Mouse (Mus musculus): ENCODE measurements at regions not wholly inside any gene's neighbourhood (a gene's known extent, or its start where the extent isn't known, plus 50 kb on each side); places are given as distances from the start of the nearest gene placed in this dataset.

DNA sequence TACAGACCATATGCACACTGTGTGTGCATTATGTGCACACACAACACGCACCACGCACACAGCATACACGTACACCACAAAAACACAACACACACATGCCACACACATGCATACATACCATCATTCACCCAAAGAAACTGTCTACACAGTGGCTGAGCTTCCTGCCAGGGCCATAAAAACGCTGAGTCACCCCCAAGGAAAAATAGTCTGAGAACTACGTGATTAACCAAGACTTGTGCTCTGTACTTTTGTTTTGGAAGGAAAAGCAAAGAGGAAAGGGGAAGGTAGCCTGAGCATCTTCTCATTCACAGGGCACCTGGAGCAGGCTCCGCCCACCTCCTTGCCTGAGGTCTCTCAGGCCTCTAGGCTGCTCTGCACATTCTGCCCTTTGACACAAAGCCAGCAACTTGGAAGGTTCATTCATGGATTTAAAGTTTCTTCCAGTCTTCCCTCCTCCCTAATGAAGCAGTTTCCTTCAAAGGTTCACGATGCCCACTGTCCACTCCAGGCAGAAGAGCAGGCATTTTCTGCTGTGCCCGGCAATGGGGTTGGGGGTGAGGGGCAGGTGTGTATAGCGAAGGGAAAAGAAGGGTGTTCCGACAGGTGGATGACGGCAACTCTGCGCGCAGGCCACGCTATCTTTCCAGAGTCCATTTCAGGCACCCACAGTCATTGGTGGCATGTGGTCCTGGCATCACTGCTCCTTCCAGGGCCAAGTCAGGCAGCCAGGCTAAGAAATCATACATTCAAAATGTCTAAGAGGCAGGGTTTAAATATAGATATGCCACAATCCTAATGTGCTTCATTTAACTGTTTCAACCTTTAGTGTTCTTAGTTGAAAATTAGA lies 333.9 kb downstream of the 1500009L16Rik start:
- no peak for ATAC-seq (ENCODE audit: low FRiP score, low read depth)
- WGBS: 92% methylated on average over 14 of the region's 14 CpGs
- Histone ChIP-seq H3K9me3 (no peaks in the 10 kb centered on the region), H3K27ac (replicated peaks) (no peak overlapping the region), H3K4me3 (no peak overlapping the region), H3K9ac (no peak overlapping the region), H3K4me1 (replicated peaks) (peaks cover 24% of the 10 kb centered on the region), H3K27me3 (no peaks in the 10 kb centered on the region), H3K36me3 (no peaks in the 10 kb centered on the region), H3K4me2 (no peak overlapping the region)

DNA sequence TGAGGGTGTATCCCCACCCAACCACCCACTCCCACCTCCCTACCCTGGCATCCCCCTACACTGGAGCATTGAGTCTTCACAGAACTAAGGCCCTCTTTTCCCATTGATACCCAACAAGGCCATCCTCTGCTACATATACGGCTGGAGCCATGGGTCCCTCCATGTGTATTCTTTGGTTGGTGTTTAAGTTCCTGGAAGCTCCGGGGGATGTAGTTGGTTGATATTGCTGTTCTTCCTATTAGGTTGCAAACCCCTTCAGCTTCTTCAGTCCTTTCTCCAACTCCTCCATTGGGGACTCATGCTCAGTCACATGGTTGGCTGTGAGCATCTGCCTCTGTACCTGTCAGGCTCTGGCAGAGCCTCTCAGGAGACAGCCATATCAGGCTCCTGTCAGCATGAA lies 335.6 kb downstream of the 1500009L16Rik start:
- H3K4me2 ChIP-seq: no peak overlapping the region
- H3K9ac ChIP-seq: no peak overlapping the region
- H3K9me3 ChIP-seq: no peaks in the 10 kb centered on the region
- no peaks in the 10 kb centered on the region for H3K36me3 ChIP-seq
- 95% methylated on average over 2 of the region's 2 CpGs for WGBS
- peaks cover 24% of the 10 kb centered on the region for H3K4me1 ChIP-seq (replicated peaks)
- H3K27ac ChIP-seq (replicated peaks): no peak overlapping the region
- H3K4me3 ChIP-seq: no peak overlapping the region
- ATAC-seq (ENCODE audit: low FRiP score, low read depth): no peak
- H3K27me3 ChIP-seq: no peaks in the 10 kb centered on the region

DNA sequence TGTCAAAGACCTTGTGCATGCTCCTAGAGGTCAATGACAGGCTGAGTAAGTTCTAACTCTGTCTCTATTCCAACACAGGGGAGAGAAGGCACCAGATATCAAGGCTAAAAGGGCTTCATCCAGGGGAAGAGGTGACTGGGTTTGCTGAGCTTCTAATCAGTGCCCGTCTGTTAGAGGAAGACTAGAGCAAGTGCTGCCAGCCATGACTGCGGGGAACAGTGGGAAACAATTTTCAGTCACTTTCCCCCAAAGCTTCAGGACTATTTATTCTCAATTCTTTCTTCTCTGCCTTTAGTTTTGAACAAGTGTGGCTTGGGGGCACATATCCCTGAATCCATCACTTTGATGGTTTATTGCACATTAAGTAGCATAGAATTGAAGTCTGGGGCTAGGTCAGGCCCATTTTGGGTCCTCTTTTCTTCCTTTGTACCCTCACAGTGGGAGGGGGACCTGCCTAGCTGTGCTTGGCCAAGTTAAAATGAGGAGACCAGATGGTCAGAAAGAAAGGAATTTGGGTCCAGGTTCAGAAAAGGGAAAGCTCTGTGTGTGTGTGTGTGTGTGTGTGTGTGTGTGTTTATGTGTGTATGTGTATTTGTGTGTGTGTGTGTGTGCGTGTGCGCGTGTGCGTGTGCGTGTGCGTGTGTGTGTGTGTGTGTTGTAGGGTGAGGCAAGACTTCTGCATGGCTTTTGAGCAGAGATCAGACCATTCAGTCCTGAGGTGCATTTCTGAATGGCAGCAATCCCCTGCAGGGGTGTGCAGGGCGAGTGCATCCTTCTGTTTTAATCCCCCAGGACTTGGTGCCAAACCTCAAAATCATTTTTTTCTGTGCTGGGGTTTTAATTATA lies 337.2 kb downstream of the 1500009L16Rik start:
- Histone ChIP-seq H3K36me3 (no peaks in the 10 kb centered on the region), H3K27ac (replicated peaks) (peak overlapping the region; percentile 56), H3K4me2 (no peak overlapping the region), H3K4me3 (no peak overlapping the region), H3K4me1 (replicated peaks) (peaks cover 23% of the 10 kb centered on the region), H3K27me3 (no peaks in the 10 kb centered on the region), H3K9ac (no peak overlapping the region), H3K9me3 (no peaks in the 10 kb centered on the region)
- no peak for ATAC-seq (ENCODE audit: low FRiP score, low read depth)
- WGBS: 54% methylated on average over 9 of the region's 9 CpGs

DNA sequence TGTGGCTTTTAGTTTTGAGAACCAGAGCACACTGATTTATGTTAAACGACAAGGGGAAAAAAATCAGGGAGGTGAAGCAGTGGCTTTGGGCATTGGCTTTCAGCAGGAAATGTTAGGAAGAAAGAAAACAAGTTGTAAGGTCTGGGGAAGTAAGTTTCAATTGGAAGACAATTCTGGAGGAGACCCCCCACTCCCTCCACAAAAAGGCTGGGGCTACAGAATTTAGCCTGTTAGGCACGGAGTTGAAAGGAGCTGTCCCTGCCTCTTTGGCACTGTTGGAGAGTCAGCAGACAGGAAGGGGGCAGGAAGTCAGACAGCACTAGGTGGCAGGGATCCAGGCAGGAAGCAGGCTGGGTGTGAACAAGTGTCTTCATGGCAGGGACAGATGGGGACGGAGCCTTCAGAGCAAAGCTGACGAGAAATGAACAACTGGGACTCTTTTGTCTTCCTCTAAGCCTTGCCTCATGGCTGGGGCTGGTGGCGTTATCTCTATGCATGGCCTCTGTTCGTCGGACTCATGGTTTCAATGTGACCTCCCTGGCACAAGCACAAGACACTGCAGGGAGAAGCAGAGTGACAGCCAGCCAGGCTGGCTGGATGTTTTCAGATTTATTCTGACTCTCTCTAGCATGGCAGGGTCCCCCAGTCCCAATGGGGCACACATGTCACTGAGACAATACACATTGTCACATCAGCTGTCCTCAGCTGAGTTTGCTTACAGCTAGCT lies 338.0 kb downstream of the 1500009L16Rik start:
- Histone ChIP-seq H3K9me3 (no peaks in the 10 kb centered on the region), H3K4me2 (peak overlapping the region; percentile 33), H3K36me3 (no peaks in the 10 kb centered on the region), H3K27ac (replicated peaks) (peak overlapping the region; percentile 56), H3K4me1 (replicated peaks) (peaks cover 17% of the 10 kb centered on the region), H3K9ac (no peak overlapping the region), H3K4me3 (no peak overlapping the region), H3K27me3 (no peaks in the 10 kb centered on the region)
- ATAC-seq (ENCODE audit: low FRiP score, low read depth): peak; percentile 88
- WGBS: 5% methylated on average over 7 of the region's 7 CpGs

DNA sequence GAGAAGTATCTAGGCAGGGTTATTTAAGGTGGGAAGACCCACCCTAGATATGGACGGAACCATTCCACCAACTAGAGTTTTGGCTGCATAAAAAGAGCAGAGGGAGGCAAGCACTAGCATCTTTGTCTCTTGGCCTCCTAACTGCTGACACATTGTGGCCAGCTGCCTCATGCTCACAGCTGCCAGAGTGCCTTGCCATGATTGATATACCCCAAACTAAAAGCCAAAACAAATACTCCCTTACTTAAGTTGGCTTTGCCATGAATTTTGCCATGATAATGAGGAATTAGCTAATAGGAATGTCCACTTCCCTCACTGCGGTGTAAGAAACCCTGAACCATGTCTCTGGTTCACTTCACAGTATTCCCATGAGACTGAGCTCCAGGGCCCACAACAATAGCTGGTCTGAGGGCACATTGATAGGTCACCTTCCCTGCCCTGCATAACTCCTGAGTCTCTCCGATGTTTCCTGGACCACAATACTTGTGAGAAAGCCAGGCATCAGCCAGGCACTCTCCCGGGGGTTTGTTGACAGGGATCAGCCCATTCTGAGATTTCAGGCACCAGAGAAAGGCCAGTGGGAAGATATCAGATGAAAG lies 344.5 kb downstream of the 1500009L16Rik start:
- no peak for ATAC-seq (ENCODE audit: low FRiP score, low read depth)
- Histone ChIP-seq H3K4me2 (no peak overlapping the region), H3K27ac (replicated peaks) (no peak overlapping the region), H3K36me3 (no peaks in the 10 kb centered on the region), H3K27me3 (no peaks in the 10 kb centered on the region), H3K4me3 (no peak overlapping the region), H3K9ac (no peak overlapping the region), H3K9me3 (no peaks in the 10 kb centered on the region), H3K4me1 (replicated peaks) (no peaks in the 10 kb centered on the region)
- 81% methylated on average over 4 of the region's 4 CpGs for WGBS

DNA sequence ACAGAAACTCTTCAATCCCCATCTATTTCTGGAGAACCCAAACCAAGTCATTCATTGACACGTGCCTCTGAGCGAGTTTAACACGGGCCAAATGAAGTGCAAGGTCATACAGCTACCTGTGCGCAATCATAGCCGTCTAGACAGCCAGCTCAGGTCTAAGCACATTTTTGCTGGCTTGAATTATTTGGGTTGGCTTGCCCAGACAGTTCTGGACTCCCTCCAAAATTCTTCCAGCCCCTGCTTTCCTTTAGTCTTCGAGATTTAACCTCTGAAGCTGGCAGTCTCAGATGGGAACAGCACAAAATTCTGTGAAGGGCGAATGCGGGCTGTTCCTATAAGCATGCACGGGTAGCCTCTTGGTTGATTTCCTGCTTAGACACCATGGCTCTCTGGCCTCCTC lies 347.1 kb downstream of the 1500009L16Rik start:
- 80% methylated on average over 9 of the region's 9 CpGs for WGBS
- Histone ChIP-seq H3K36me3 (no peaks in the 10 kb centered on the region), H3K4me1 (replicated peaks) (peaks cover 6% of the 10 kb centered on the region; the same call in 1 of the 2 replicates), H3K9ac (no peak overlapping the region), H3K27ac (replicated peaks) (no peak overlapping the region), H3K4me3 (no peak overlapping the region), H3K4me2 (no peak overlapping the region), H3K9me3 (no peaks in the 10 kb centered on the region), H3K27me3 (no peaks in the 10 kb centered on the region)
- ATAC-seq (ENCODE audit: low FRiP score, low read depth): no peak

DNA sequence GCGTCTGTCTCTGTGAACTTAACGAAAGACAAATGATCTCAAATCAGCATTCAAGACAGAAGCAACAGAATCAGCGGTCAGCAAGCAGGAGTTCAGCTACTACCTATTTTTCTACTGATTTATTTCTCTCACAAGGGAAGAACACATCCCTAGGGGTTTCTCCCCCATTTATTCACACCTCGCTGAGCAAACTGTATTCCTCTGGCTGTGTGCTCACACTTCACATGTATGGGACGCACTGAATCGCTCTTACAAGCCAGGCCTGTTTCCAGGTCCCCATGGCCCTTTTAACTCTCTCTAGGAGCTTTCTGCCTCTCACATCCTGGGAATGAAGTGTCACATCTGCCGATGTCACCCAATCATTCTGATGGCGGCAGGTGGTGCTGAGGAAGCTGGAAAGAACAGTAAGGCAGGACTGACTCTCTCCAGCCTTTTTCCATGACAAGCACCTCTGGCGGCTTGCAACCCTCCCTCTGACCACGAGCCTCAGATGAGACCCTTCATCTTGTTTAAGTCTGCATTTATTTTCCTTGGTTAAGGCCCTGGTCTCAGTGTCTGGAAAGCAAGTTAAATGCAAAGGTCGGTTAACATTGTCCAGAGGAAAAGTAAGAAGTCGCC lies 350.3 kb downstream of the 1500009L16Rik start:
- H3K27me3 ChIP-seq: no peaks in the 10 kb centered on the region
- no peaks in the 10 kb centered on the region for H3K36me3 ChIP-seq
- no peak overlapping the region for H3K4me2 ChIP-seq
- H3K27ac ChIP-seq (replicated peaks): no peak overlapping the region
- H3K9ac ChIP-seq: no peak overlapping the region
- 40% methylated on average over 12 of the region's 12 CpGs for WGBS
- H3K9me3 ChIP-seq: no peaks in the 10 kb centered on the region
- H3K4me1 ChIP-seq (replicated peaks): peaks cover 6% of the 10 kb centered on the region; the same call in 1 of the 2 replicates
- no peak for ATAC-seq (ENCODE audit: low FRiP score, low read depth)
- no peak overlapping the region for H3K4me3 ChIP-seq

DNA sequence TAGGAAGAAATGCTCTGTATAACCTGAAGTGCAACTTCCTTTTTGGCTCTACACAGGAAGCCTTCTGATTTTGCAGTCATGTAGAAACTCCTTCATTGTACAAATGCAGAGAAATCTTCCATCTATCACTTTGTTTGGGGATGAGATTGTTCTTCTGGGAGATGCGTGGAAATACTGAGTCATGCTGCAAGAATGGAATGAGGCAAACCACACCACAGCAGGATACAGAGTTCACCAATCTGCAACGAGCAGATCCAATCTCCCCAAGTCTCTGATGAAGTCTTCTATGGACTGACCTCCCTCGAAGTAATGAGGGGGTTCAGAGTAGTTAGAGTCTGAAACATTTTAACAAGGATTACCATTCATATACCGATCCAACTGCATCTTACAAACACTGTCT lies 352.9 kb downstream of the 1500009L16Rik start:
- H3K27me3 ChIP-seq: no peaks in the 10 kb centered on the region
- WGBS: 77% methylated on average over 4 of the region's 4 CpGs

DNA sequence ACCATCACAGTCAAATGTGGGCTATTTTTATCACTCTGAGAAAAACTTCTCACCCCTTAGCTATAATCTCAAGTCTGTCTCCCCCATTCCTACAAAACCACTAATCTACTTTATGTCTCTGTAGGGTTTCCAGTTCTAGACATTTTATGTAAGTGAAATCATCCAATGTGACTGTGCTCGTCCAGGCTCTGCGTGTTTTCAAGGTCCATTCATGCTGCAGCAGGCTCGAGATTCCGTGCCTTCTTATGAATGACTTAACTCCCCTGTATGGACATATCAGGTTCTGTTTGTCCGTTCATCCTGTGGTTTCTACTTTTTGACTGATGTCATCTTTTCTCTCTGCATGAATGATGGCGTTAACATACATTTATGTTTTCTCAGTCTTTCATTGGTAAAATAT lies 357.6 kb downstream of the 1500009L16Rik start:
- 83% methylated on average over 6 of the region's 6 CpGs for WGBS

More for the DNA sequence above, 352.9 kb downstream of the 1500009L16Rik start:
- H3K4me1 ChIP-seq (replicated peaks): peaks cover 6% of the 10 kb centered on the region; the same call in 1 of the 2 replicates
- H3K9ac ChIP-seq: no peak overlapping the region
- H3K4me3 ChIP-seq: no peak overlapping the region
- no peaks in the 10 kb centered on the region for H3K36me3 ChIP-seq
- H3K4me2 ChIP-seq: no peak overlapping the region
- ATAC-seq (ENCODE audit: low FRiP score, low read depth): no peak
- H3K27ac ChIP-seq (replicated peaks): no peak overlapping the region
- no peaks in the 10 kb centered on the region for H3K9me3 ChIP-seq

DNA sequence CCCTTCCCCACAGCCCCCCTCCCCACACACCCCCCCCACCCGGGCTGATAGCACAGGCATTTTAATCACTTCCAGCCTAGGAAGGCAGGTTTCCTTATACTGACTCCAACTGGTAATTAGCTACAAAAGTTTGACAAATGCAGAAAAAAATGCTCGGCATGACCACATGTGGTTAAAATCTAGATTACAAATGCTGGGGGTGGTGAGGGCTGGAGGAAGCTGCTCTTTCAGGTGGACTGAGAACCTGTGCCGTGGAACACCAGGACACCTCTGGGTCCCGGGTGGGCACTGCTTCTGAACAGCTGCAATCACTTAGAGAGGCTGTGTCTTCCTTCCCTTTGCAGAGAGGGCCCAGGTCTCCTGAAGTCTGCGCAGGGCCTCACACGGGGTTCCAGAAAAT lies 358.7 kb downstream of the Nuak1 start:
- Histone ChIP-seq H3K4me1 (replicated peaks) (no peaks in the 10 kb centered on the region), H3K36me3 (no peaks in the 10 kb centered on the region), H3K4me2 (no peak overlapping the region), H3K9me3 (no peaks in the 10 kb centered on the region), H3K27me3 (no peaks in the 10 kb centered on the region), H3K27ac (replicated peaks) (no peak overlapping the region), H3K9ac (no peak overlapping the region), H3K4me3 (no peak overlapping the region)
- ATAC-seq (ENCODE audit: low FRiP score, low read depth): no peak
- WGBS: 68% methylated on average over 6 of the region's 6 CpGs

More for the DNA sequence above, 357.6 kb downstream of the 1500009L16Rik start:
- H3K4me2 ChIP-seq: no peak overlapping the region
- H3K9me3 ChIP-seq: no peaks in the 10 kb centered on the region
- H3K27me3 ChIP-seq: no peaks in the 10 kb centered on the region
- no peak overlapping the region for H3K27ac ChIP-seq (replicated peaks)
- no peak overlapping the region for H3K9ac ChIP-seq
- H3K4me1 ChIP-seq (replicated peaks): no peaks in the 10 kb centered on the region
- no peak overlapping the region for H3K4me3 ChIP-seq
- H3K36me3 ChIP-seq: no peaks in the 10 kb centered on the region
- no peak for ATAC-seq (ENCODE audit: low FRiP score, low read depth)

DNA sequence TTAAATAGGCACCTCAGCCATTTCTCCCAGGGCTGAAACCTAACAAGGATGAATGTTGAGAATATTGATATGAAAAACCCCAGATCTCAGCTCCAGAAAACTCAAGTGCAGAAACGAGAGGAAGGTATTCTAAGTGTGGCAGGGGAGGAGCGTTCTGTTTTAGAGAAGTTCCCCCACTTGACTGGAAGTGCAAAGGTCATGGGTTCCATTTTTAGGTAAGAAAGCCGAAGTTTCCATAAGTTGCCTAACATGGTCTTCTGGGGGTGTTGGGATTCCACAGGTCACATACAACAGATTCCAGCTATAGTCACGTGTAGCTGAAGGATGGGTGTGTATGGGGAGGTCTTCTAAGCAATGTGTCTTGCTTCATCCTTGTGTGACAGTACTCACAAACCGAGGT lies 352.9 kb downstream of the Nuak1 start:
- Histone ChIP-seq H3K4me2 (no peak overlapping the region), H3K4me1 (replicated peaks) (no peaks in the 10 kb centered on the region), H3K9ac (no peak overlapping the region), H3K27me3 (no peaks in the 10 kb centered on the region), H3K4me3 (no peak overlapping the region), H3K36me3 (no peaks in the 10 kb centered on the region), H3K27ac (replicated peaks) (no peak overlapping the region), H3K9me3 (no peaks in the 10 kb centered on the region)
- ATAC-seq (ENCODE audit: low FRiP score, low read depth): no peak
- WGBS: 88% methylated on average over 5 of the region's 5 CpGs

Measured in hindbrain, embryonic 15.5 days (tissue).